Mouse (Mus musculus): ENCODE results near the gene Mgarp. TPM values are rescaled to one million over a fixed set of nuclear protein-coding genes. Genes with fewer than 3 reads are reported as not detected.

Mgarp gene
- polyA plus RNA-seq, 1 experiment from 2014 or later = 0.59 TPM

GRCm38 (mm10) chr3:51391591-51391990 is 4.9 kb downstream of the Mgarp start:
- no peak for ATAC-seq
- Histone ChIP-seq H3K27me3 (replicated peaks; ENCODE audit: control insufficient read depth, insufficient read depth, low read length) (no peaks in the 10 kb centered on the region), H3K27ac (ENCODE audit: low read depth, low read length) (no peak overlapping the region), H3K36me3 (ENCODE audit: control insufficient read depth, insufficient read depth) (no peaks in the 10 kb centered on the region), H3K4me2 (replicated peaks; ENCODE audit: low read depth) (no peak overlapping the region), H3K9ac (ENCODE audit: low read depth, low read length) (no peak overlapping the region), H3K4me3 (ENCODE audit: low read depth, low read length) (no peak overlapping the region), H3K9me3 (ENCODE audit: control insufficient read depth) (no peaks in the 10 kb centered on the region), H3K4me1 (replicated peaks; ENCODE audit: control insufficient read depth, insufficient read depth, low read length) (no peaks in the 10 kb centered on the region)
- no peak for TF ChIP-seq CTCF (IDR thresholded peaks at IDR 0.05; ENCODE audit: low read depth)
- 87% methylated on average over 5 of the region's 5 CpGs for WGBS

GRCm38 (mm10) chr3:51391095-51391494 is 5.4 kb downstream of the Mgarp start:
- Histone ChIP-seq H3K27me3 (replicated peaks; ENCODE audit: control insufficient read depth, insufficient read depth, low read length) (no peaks in the 10 kb centered on the region), H3K4me1 (replicated peaks; ENCODE audit: control insufficient read depth, insufficient read depth, low read length) (no peaks in the 10 kb centered on the region), H3K9ac (ENCODE audit: low read depth, low read length) (no peak overlapping the region), H3K9me3 (ENCODE audit: control insufficient read depth) (no peaks in the 10 kb centered on the region), H3K27ac (ENCODE audit: low read depth, low read length) (no peak overlapping the region), H3K4me2 (replicated peaks; ENCODE audit: low read depth) (no peak overlapping the region), H3K36me3 (ENCODE audit: control insufficient read depth, insufficient read depth) (no peaks in the 10 kb centered on the region), H3K4me3 (ENCODE audit: low read depth, low read length) (no peak overlapping the region)
- no peak for ATAC-seq
- TF ChIP-seq CTCF (IDR thresholded peaks at IDR 0.05; ENCODE audit: low read depth) = no peak
- WGBS = 64% methylated on average over 5 of the region's 5 CpGs

- Histone ChIP-seq H3K4me1 (replicated peaks; ENCODE audit: control insufficient read depth, insufficient read depth, low read length) (no peaks in the 10 kb centered on the region), H3K4me2 (replicated peaks; ENCODE audit: low read depth) (peak overlapping the region; percentile 37), H3K36me3 (ENCODE audit: control insufficient read depth, insufficient read depth) (no peaks in the 10 kb centered on the region), H3K9ac (ENCODE audit: low read depth, low read length) (no peak overlapping the region), H3K9me3 (ENCODE audit: control insufficient read depth) (no peaks in the 10 kb centered on the region), H3K27ac (ENCODE audit: low read depth, low read length) (no peak overlapping the region), H3K4me3 (ENCODE audit: low read depth, low read length) (no peak overlapping the region), H3K27me3 (replicated peaks; ENCODE audit: control insufficient read depth, insufficient read depth, low read length) (no peaks in the 10 kb centered on the region)
- ATAC-seq = no peak
- WGBS = 8% methylated on average over 13 of the region's 13 CpGs
- TF ChIP-seq CTCF (IDR thresholded peaks at IDR 0.05; ENCODE audit: low read depth) = no peak
These were observed 7.6 kb downstream of the Mgarp start for GRCm38 (mm10) chr3:51388904-51389303.

DNA sequence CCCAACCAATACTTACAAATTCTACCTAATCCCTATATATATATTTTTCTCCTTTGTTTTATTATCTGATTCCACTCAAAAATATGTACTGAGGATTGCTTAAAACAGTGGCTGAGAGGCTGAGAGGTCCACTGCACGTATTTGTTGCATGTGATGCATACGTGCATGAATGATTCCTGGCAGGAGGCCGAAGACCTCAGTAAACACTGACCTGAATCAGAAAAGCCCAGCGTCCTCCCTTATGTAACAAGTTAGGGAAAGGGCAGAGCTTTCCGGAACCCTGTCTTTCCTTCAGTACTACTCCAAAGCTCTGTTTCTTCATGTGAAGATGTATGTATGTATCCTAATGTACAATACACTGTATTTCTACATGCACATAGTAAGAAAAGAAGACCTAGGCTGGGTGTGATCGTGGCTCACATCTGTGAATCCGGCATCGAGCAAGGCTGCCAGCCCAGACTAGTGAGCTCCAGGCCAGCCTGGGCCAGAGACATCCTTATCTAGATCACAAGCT is 8.6 kb downstream of the Mgarp start:
- no peaks in the 10 kb centered on the region for H3K4me1 ChIP-seq (replicated peaks; ENCODE audit: control insufficient read depth, insufficient read depth, low read length)
- H3K27ac ChIP-seq (ENCODE audit: low read depth, low read length) = no peak overlapping the region
- no peak for ATAC-seq
- no peaks in the 10 kb centered on the region for H3K36me3 ChIP-seq (ENCODE audit: control insufficient read depth, insufficient read depth)
- no peaks in the 10 kb centered on the region for H3K9me3 ChIP-seq (ENCODE audit: control insufficient read depth)
- H3K9ac ChIP-seq (ENCODE audit: low read depth, low read length) = no peak overlapping the region
- H3K4me3 ChIP-seq (ENCODE audit: low read depth, low read length) = no peak overlapping the region
- 75% methylated on average over 8 of the region's 8 CpGs for WGBS
- no peak for TF ChIP-seq CTCF (IDR thresholded peaks at IDR 0.05; ENCODE audit: low read depth)
- no peak overlapping the region for H3K4me2 ChIP-seq (replicated peaks; ENCODE audit: low read depth)
- H3K27me3 ChIP-seq (replicated peaks; ENCODE audit: control insufficient read depth, insufficient read depth, low read length) = no peaks in the 10 kb centered on the region

GRCm38 (mm10) chr3:51387134-51387451 is 9.4 kb downstream of the Mgarp start:
- Histone ChIP-seq H3K9ac (ENCODE audit: low read depth, low read length) (no peak overlapping the region), H3K9me3 (ENCODE audit: control insufficient read depth) (no peaks in the 10 kb centered on the region), H3K36me3 (ENCODE audit: control insufficient read depth, insufficient read depth) (no peaks in the 10 kb centered on the region), H3K4me2 (replicated peaks; ENCODE audit: low read depth) (no peak overlapping the region), H3K4me3 (ENCODE audit: low read depth, low read length) (no peak overlapping the region), H3K4me1 (replicated peaks; ENCODE audit: control insufficient read depth, insufficient read depth, low read length) (no peaks in the 10 kb centered on the region), H3K27me3 (replicated peaks; ENCODE audit: control insufficient read depth, insufficient read depth, low read length) (no peaks in the 10 kb centered on the region), H3K27ac (ENCODE audit: low read depth, low read length) (no peak overlapping the region)
- 67% methylated on average over 3 of the region's 3 CpGs for WGBS
- ATAC-seq = no peak
- TF ChIP-seq CTCF (IDR thresholded peaks at IDR 0.05; ENCODE audit: low read depth) = no peak

GRCm38 (mm10) chr3:51386441-51387133 is 10.0 kb downstream of the Mgarp start:
- H3K27ac ChIP-seq (ENCODE audit: low read depth, low read length) = no peak overlapping the region
- H3K4me1 ChIP-seq (replicated peaks; ENCODE audit: control insufficient read depth, insufficient read depth, low read length) = no peaks in the 10 kb centered on the region
- 55% methylated on average over 12 of the region's 12 CpGs for WGBS
- no peak overlapping the region for H3K9ac ChIP-seq (ENCODE audit: low read depth, low read length)
- TF ChIP-seq CTCF (IDR thresholded peaks at IDR 0.05; ENCODE audit: low read depth) = no peak
- no peaks in the 10 kb centered on the region for H3K9me3 ChIP-seq (ENCODE audit: control insufficient read depth)
- no peak for ATAC-seq
- H3K4me3 ChIP-seq (ENCODE audit: low read depth, low read length) = no peak overlapping the region
- no peaks in the 10 kb centered on the region for H3K36me3 ChIP-seq (ENCODE audit: control insufficient read depth, insufficient read depth)
- no peaks in the 10 kb centered on the region for H3K27me3 ChIP-seq (replicated peaks; ENCODE audit: control insufficient read depth, insufficient read depth, low read length)
- no peak overlapping the region for H3K4me2 ChIP-seq (replicated peaks; ENCODE audit: low read depth)
